Mouse (Mus musculus): ENCODE results near the gene Mpv17.

DNA sequence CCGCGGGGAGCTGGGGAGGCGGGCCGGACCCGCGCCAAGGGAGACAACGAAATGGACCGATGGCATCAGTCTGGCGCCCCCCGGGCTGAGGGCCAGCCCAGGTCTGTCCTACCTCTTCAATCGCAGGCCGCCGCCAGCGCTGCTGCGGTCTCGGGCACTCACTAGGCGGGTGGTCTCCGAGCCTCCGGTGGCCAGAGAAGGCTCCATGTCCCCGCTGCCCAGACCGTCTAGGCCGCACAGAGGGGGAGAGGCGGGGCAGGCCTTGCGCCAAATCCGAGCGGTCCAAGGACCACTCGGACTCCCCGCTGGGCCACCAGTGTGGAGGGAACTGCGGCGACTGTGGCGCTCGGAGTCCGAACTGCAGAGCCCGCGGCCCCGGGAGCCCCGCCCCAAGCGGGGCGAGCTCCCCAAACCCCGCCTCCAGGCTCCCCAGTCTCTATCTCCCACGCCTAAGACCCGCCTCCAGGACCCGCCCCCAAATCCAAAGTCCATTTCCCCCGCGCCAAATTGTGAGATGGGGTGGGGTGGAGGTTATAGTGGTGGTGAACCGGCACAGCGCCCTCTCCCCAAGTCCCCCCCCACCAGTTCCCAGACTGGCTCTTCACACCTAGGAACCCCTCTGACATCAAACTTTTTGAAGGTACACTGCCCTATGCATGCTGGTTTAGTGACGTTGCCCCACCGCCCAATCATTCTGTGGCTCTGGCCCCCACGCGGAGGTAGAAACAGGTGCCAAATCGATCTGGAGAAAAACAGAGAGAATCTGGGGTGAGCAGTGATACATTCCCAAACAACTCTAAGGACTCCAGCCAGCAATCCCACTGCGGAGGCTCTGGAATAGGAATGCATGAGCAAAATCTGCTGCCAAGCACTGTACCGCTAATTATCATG lies 60.7 kb downstream of the Mpv17 start:
- TF ChIP-seq ZC3H11A (IDR thresholded peaks at IDR 0.05; ENCODE audit: borderline replicate concordance, low read depth, low read length) (no peak), MAFK (IDR thresholded peaks at IDR 0.05; ENCODE audit: insufficient read depth, low read depth, low read length) (no peak), HCFC1 (IDR thresholded peaks at IDR 0.05; ENCODE audit: borderline replicate concordance, insufficient read depth, low read length) (no peak)
